Mouse (Mus musculus) cerebellum, postnatal 25 days (tissue): ENCODE measurements around the gene Itgb7.

Source experiments
- DNase-seq, 2 experiments: peaks; one replicate each; pipeline ENCODE4 v3.0.0; 2021; ENCODE audit warnings: mixed read lengths in 2 of 2

The Itgb7 gene

DNA sequence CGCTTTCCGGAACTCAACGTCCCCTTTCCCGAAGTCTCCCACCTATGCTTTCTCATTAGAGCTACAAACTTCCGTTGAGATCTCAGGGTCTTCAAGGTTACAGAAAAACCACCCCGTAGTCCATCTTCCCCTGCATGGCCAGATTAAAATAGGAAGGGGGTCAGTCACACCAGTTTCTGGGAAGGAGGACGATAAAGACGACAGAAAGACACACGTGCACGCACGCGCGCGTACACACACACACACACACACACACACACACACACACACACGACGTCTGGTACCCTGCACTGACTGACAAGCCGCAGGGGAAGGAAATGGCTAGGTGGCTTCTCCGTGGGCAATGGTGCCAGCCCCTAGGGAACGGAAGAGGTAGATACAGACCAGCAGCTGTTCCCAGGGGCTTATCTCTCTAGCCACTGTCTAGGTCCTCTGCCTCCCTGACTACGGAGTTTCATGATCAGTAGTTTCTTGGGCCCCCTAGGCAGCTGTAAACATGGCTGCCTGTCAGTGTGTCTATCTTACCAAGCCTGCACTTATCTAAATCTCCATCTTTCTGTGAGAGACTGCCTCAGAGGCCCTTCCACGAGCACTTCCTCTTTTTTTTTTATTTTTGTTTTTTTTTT is 6.6 kb downstream of the Itgb7 start:
- no peak for DNase-seq

- DNase-seq = peak; percentile 89 to 92
Measured at GRCm38 (mm10) chr15:102224186-102224991, 7.4 kb downstream of the Itgb7 start.

- no peak for DNase-seq
Measured at GRCm38 (mm10) chr15:102222386-102222785, 9.4 kb downstream of the Itgb7 start.

DNA sequence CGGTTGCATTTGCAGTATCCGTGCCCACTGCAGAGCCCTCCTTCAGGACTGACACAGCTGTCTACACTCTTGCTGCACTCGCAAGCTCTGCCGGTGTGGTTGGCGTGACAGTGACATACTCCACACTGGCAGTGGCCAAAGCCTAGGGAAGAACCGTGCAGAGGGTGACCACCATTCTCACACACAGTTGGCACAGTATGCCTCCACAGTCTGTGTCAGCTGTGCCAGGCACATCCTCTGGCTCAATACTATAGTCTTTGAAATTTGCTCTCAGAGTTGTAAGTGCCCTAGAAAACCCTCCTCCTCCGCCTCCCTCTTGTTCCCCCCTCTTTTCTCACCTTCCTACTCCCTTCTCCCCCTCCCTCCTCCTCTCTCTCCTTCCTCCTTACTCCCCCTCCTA is 14.4 kb downstream of the Itgb7 start:
- DNase-seq = no peak

GRCm38 (mm10) chr15:102216459-102217228 is 15.1 kb downstream of the Itgb7 start:
- DNase-seq = no peak

DNA sequence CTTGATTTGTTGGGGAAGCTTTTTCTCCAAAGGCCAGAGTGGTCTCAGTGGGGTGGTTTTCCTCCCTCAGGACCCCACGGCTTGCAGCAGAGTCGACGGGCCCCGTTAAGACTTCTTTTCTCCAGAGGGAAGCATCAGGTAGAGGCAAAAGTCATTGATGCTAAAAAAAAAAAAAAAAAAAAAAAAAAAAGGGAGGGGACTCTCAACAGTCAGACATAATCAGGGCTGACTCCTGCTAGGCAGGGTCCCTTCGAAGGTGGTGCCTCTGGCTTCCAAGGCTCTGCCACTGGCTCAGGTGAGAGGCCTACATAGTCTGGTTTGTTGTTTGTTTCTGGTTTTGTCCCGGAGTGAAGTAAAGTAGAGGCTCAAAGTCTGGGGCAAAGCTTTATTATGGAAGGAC is 16.1 kb downstream of the Itgb7 start:
- DNase-seq = no peak

DNA sequence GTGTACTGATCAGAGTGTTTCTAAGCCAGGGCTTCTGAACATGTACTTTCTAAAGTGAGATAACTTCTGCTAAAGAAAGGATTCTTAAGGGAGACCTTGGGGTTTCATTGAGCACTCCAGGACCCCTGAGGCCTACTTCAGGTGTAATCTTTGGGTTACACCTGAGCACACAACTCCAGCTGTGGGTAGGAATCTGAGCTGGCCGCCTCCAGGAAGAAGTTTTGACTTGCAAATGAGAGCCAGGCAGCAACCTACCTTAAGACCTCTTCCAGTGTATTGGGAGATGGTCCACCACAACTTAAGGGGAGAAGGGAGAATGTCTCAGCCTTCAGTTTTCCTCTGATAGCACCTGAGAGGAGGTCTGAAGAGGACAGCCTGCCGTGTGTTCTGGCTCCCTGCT is 17.6 kb downstream of the Itgb7 start:
- no peak for DNase-seq

- DNase-seq = no peak
Measured at GRCm38 (mm10) chr15:102211895-102212294, 19.8 kb downstream of the Itgb7 start.

- no peak for DNase-seq
Measured at GRCm38 (mm10) chr15:102210816-102211215, 20.9 kb downstream of the Itgb7 start.

DNA sequence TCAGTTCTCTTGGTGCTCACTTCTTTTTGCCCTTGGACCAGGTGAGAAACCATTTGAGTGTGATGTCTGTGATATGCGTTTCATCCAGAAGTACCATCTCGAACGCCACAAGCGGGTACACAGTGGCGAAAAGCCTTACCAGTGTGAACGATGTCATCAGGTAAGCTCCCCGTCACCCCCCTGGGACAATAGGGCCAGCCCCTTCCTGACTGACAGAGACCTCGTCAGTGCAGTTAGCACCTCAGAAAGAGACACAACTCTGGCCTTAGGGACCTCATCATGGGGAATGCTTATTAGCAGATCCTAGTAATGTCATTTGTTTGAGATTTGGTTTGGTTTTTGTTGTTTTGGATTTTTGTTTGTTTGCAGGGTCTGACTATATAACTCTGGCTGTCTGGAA is 22.6 kb downstream of the Itgb7 start:
- DNase-seq = no peak

DNA sequence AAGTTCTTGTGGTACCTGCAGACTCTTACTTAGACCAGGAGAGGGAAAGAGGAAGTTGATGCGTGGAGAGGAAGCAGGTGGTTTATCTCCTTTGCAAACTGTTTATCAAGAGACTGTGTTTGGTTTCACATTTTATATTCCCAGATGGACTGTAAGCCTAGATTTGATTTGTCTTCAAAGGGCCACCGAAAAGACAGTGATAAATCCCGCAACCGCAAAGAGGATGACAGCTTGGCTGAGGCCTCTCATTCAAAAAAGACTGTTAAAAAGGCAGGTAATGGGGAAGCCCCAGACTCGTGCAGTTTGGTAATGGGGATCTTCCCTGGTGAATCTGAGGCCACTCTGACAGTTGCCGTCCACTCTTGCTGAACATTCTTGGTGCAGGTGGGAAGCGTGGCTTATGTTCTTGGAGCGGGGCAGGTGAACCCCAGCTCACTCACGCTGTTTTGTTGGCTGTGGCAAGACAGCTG is 23.6 kb downstream of the Itgb7 start:
- no peak for DNase-seq

DNA sequence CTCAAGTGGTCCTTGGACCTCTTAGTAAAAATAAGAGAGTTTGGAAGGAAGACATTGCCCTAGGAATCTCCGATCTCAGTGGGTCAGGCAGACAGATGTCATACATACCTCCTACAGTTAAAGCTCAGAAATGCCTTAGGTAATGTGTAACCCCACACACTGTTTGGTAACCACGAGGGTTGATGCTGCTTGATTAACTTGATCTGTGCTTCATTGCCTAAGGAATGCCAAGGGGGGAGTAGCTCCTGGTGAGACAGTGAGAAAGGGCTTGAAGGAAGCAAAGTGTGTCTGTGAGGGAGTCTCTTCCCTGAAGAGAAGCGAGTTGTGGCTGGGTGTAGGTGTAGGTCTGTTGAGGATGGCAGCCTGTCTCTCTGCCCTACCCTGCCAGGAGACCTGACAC is 24.4 kb downstream of the Itgb7 start:
- no peak for DNase-seq

DNA sequence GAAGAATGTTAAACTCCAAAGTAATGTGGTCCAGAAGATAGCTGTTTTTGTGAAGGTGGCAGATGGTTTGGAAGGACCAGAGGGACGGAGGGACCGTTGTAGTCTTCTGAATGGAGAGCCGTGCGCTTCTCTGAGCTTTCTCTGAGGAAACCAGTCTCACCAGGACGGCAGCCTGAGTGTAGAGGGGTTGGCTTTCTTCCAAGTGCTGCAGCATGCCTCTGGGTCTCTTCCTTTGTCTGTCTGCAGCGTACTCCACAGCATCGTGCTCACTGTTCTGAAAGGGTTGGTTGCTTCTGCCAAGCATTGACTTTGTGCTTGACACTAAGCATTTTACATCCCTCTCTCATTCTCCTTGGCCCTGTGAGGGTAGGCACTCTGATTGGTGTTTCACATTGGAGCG is 26.0 kb downstream of the Itgb7 start:
- peak; percentile 46 to 54 for DNase-seq

- DNase-seq = no peak
Measured at GRCm38 (mm10) chr15:102204674-102205505, 26.9 kb downstream of the Itgb7 start, which contains the start of gene Csad. TSS of gene Csad (minus strand) at chr15:102204724.

- peak; percentile 76 to 86 for DNase-seq
Measured at GRCm38 (mm10) chr15:102203835-102204381, 27.8 kb downstream of the Itgb7 start.

DNA sequence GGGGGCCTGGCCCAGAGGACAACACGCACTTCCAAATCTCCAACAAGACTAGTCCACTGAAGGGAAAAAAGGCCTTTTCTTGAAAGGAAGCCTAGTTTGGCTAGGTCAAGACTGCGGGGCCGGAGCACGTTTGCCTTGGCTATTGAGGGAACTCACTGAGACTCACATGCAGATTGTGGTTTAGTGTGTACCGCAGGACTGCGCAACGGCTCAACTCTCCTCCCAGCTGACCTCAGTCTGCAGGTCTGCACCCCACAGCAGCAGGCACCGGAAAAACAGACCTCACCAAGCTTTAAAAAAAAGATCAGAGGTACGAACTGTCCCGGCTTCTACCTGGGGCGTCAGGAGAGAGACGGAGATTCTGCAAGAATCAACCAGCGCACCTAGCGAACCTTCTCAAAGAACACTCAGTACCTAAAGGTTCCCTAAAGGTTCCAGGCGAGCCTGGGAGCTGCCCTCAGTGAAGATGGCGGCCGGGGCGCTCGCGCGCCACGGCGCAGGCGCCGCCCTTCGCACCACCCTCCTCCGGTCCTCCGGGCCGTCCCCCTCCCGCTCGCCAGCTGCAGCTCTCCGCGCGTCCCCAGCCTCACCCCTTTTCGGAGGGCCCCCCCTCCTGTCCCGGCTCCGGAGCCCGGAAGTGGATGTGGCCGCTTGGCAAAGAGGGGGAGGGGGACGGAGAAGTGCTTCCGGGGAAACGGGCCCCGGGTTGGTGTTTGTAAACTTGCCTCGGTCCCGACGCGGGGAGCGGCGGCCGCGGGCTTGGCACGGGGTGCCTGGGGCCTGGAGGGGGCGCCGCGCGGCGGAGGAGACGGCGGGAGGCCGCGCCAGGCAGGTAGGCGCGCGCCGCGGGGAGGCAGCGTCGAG is 28.5 kb downstream of the Itgb7 start, which contains the start of gene Zfp740:
Zfp740 (plus strand) TSS at position 279 of the 864 bp plus-strand sequence.
- DNase-seq = peak; percentile 95 to 98

DNA sequence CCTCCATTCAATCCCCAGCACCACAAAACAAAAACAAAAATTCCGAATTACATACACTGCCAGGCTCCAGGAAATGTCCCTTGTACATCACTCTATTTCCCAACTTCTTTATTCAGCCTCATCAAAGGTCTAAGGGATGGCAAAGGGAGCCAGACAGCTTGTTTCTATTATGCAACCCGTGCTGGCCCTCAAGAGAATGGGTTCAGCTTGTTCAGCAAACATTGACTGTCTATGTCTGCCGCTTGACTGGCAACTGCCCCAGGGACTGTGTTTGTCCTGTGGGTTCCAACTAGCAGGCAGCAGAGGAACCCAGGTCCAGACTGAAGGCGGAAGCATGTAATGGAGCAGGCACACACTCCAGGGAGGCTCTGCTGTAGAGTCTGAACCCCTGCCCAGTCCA is 32.9 kb downstream of the Itgb7 start:
- no peak for DNase-seq

DNA sequence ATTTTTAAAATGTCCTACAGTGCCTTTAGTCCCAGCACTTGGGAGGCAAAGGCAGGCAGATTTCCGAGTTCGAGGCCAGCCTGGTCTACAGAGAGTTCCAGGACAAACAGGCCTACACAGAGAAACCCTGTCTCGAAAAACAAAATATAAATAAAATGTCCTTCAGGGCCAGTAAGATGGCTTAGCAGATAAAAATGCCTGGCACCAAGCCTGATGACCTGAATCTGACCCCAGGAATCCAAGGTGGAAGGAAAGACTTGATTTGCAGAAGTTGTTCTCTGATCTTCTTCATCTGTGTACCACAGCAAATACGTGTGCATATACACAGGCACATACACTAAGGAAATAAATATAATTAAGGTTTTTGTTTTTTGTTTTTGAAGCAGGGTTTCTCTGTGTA is 36.4 kb downstream of the Itgb7 start:
- no peak for DNase-seq

- no peak for DNase-seq
Measured at GRCm38 (mm10) chr15:102194439-102194838, 37.3 kb downstream of the Itgb7 start.

- DNase-seq = no peak
Measured at GRCm38 (mm10) chr15:102193652-102194051, 38.1 kb downstream of the Itgb7 start.

- DNase-seq = no peak
Measured at GRCm38 (mm10) chr15:102192820-102193386, 38.8 kb downstream of the Itgb7 start.
